Mouse (Mus musculus) adipocyte (in vitro differentiated cells): ENCODE results near the gene Oit1.
A peak's percentile ranks its signal among the peaks of the same experiment; 100 is the strongest.

Source experiments
- DNase-seq: peaks from one replicate; pipeline ENCODE4 v3.0.0-alpha.2; 2016; ENCODE audit warnings: low spot score

The Oit1 gene

GRCm38 (mm10) chr14:8335947-8336346 lies 42.6 kb downstream of the Oit1 start:
- no peak for DNase-seq

GRCm38 (mm10) chr14:8334511-8334910 lies 44.0 kb downstream of the Oit1 start:
- DNase-seq = peak; percentile 40

GRCm38 (mm10) chr14:8332314-8333252 lies 46.0 kb downstream of the Oit1 start:
- no peak for DNase-seq

- no peak for DNase-seq
Measured at GRCm38 (mm10) chr14:8331307-8331905, 47.1 kb downstream of the Oit1 start.

- peak; percentile 28 for DNase-seq
Measured at GRCm38 (mm10) chr14:8330390-8330789, 48.2 kb downstream of the Oit1 start.

GRCm38 (mm10) chr14:8329552-8329951 lies 49.0 kb downstream of the Oit1 start:
- no peak for DNase-seq

- DNase-seq = peak; percentile 91
Measured at GRCm38 (mm10) chr14:8327371-8327770, 51.2 kb downstream of the Oit1 start.

- DNase-seq = peak; percentile 71
Measured at GRCm38 (mm10) chr14:8326961-8327360, 51.6 kb downstream of the Oit1 start.

GRCm38 (mm10) chr14:8325746-8326145 lies 52.8 kb downstream of the Oit1 start:
- no peak for DNase-seq

- no peak for DNase-seq
Measured at GRCm38 (mm10) chr14:8320528-8320927, 58.0 kb downstream of the Oit1 start.

GRCm38 (mm10) chr14:8317194-8318097 lies 61.1 kb downstream of the Oit1 start, which contains the start of gene Fam107a:
TSS of gene Fam107a (minus strand) at chr14:8318023.
- DNase-seq = no peak

- no peak for DNase-seq
Measured at GRCm38 (mm10) chr14:8316366-8317193, 62.0 kb downstream of the Oit1 start.

GRCm38 (mm10) chr14:8315169-8315568 lies 63.4 kb downstream of the Oit1 start:
- no peak for DNase-seq

- no peak for DNase-seq
Measured at GRCm38 (mm10) chr14:8314536-8314935, 64.0 kb downstream of the Oit1 start.

GRCm38 (mm10) chr14:8313877-8314276 lies 64.7 kb downstream of the Oit1 start:
- DNase-seq = no peak

GRCm38 (mm10) chr14:8309621-8310141 lies 68.9 kb downstream of the Oit1 start:
- peak; percentile 56 for DNase-seq

- DNase-seq = peak; percentile 52
Measured at GRCm38 (mm10) chr14:8308650-8309049, 69.9 kb downstream of the Oit1 start.

GRCm38 (mm10) chr14:8306884-8307283 lies 71.7 kb downstream of the Oit1 start:
- no peak for DNase-seq

GRCm38 (mm10) chr14:8305014-8305413 lies 73.5 kb downstream of the Oit1 start:
- no peak for DNase-seq

- no peak for DNase-seq
Measured at GRCm38 (mm10) chr14:8304082-8304481, 74.5 kb downstream of the Oit1 start.

GRCm38 (mm10) chr14:8302687-8303086 lies 75.9 kb downstream of the Oit1 start:
- DNase-seq = no peak
